Mouse (Mus musculus) myocyte (in vitro differentiated cells): ENCODE data around the gene Ampd2. TPM values are rescaled to one million over a fixed set of nuclear protein-coding genes. Genes with fewer than 3 reads are reported as not detected.
A peak's percentile ranks its signal among the peaks of the same experiment; 100 is the strongest.

Source experiments
- H3K27me3 ChIP-seq: one replicate; pipeline ENCODE4 v1.6.1; 2011; ENCODE audit not compliant: control insufficient read depth, insufficient read depth, insufficient read length
- H3K36me3 ChIP-seq: one replicate; pipeline ENCODE4 v1.6.1; 2011; ENCODE audit not compliant: control insufficient read depth, insufficient read depth
- H3K4me2 ChIP-seq: one replicate; pipeline ENCODE4 v1.6.1; 2011; ENCODE audit warnings: low read depth, control low read depth
- H3K4me3 ChIP-seq: one replicate; pipeline ENCODE4 v1.5.1; 2011; ENCODE audit warnings: mild to moderate bottlenecking, control low read depth, moderate library complexity
- H3K79me2 ChIP-seq: one replicate; pipeline ENCODE4 v1.6.1; 2011; ENCODE audit not compliant: control insufficient read depth, insufficient read depth
- H3ac ChIP-seq: one replicate; pipeline ENCODE4 v1.6.1; 2011; ENCODE audit not compliant: control insufficient read depth, insufficient read length
- CEBPB ChIP-seq: IDR thresholded peaks from 2 replicates; pipeline ENCODE4 v1.6.1; 2011; ENCODE audit warnings: mild to moderate bottlenecking, moderate library complexity; ENCODE audit not compliant: poor library complexity, insufficient read depth, severe bottlenecking
- E2F4 ChIP-seq: IDR thresholded peaks from one replicate; pipeline ENCODE4 v1.6.1; 2011; ENCODE audit warnings: mild to moderate bottlenecking, control low read depth, moderate library complexity; ENCODE audit not compliant: insufficient read depth
- MAX ChIP-seq: IDR thresholded peaks from one replicate; pipeline ENCODE4 v1.6.1; 2011; ENCODE audit warnings: low read depth, mild to moderate bottlenecking, control low read depth
- MYOD1 ChIP-seq, 3 experiments: IDR thresholded peaks; one replicate each; pipeline ENCODE4 v1.6.1; 2011; ENCODE audit warnings: control low read depth in 2 of 3, low read depth in 2 of 3, mild to moderate bottlenecking in 2 of 3, moderate library complexity in 1 of 3; ENCODE audit not compliant: insufficient read length in 2 of 3, control insufficient read depth in 1 of 3
- MYOG ChIP-seq, 3 experiments: IDR thresholded peaks; one replicate each; pipeline ENCODE4 v1.6.1; 2011; ENCODE audit warnings: control low read depth in 2 of 3, low read depth in 2 of 3, mild to moderate bottlenecking in 2 of 3; ENCODE audit not compliant: insufficient read length in 2 of 3, control insufficient read depth in 1 of 3, insufficient read depth in 1 of 3
- POLR2A ChIP-seq: IDR thresholded peaks from one replicate; pipeline ENCODE4 v1.6.1; 2011; ENCODE audit warnings: low read depth, mild to moderate bottlenecking, control low read depth, moderate library complexity; ENCODE audit not compliant: insufficient read length
- POLR2AphosphoS2 ChIP-seq: IDR thresholded peaks from one replicate; pipeline ENCODE4 v1.6.1; 2011; ENCODE audit warnings: low read depth, control low read depth; ENCODE audit not compliant: insufficient read length
- REST ChIP-seq: IDR thresholded peaks from one replicate; pipeline ENCODE4 v1.6.1; 2011; ENCODE audit warnings: mild to moderate bottlenecking, control low read depth, moderate library complexity; ENCODE audit not compliant: insufficient read depth, insufficient read length
- SRF ChIP-seq: IDR thresholded peaks from one replicate; pipeline ENCODE4 v1.6.1; 2011; ENCODE audit warnings: low read depth; ENCODE audit not compliant: control insufficient read depth, insufficient read length
- TCF12 ChIP-seq: IDR thresholded peaks from one replicate; pipeline ENCODE4 v1.6.1; 2011; ENCODE audit warnings: mild to moderate bottlenecking, control low read depth; ENCODE audit not compliant: poor library complexity, insufficient read depth, severe bottlenecking
- TCF3 ChIP-seq: IDR thresholded peaks from one replicate; pipeline ENCODE4 v1.6.1; 2011; ENCODE audit warnings: low read depth, control low read depth; ENCODE audit not compliant: insufficient read length
- USF1 ChIP-seq: IDR thresholded peaks from one replicate; pipeline ENCODE4 v1.6.1; 2011; ENCODE audit warnings: low read depth, mild to moderate bottlenecking, control low read depth, moderate library complexity
- polyA plus RNA-seq: library from polyadenylated mRNA; unstranded; fragments of >200 nt; fragmentation: generic; extraction: Trizol; gene quantifications from one replicate; pipeline ENCODE4 v1.2.1, GENCODE M21; 2012; ENCODE audit warnings: missing spikeins

Ampd2 gene
- polyA plus RNA-seq, 1 experiment, result 32.6 TPM

GRCm38 (mm10) chr3:108061420-108061819 lies 25.0 kb downstream of the Ampd2 start:
- Histone ChIP-seq H3ac (no peak overlapping the region), H3K4me3 (no peak overlapping the region), H3K4me2 (peak overlapping the region; percentile 41), H3K36me3 (no peaks in the 10 kb centered on the region), H3K79me2 (no peaks in the 10 kb centered on the region), H3K27me3 (peaks cover 4% of the 10 kb centered on the region)
- TF ChIP-seq TCF12 (no peak), POLR2A (no peak), REST (no peak), USF1 (no peak), MAX (no peak), MYOG (IDR thresholded peaks at IDR 0.05; ENCODE audit: control insufficient read depth in 1 of 3, insufficient read depth in 1 of 3, insufficient read length in 2 of 3, low read depth in 2 of 3) (no peak), E2F4 (no peak), SRF (no peak), MYOD1 (IDR thresholded peaks at IDR 0.05; ENCODE audit: control insufficient read depth in 1 of 3, insufficient read length in 2 of 3, low read depth in 2 of 3) (no peak), CEBPB (no peak), POLR2AphosphoS2 (no peak), TCF3 (no peak)

GRCm38 (mm10) chr3:108050493-108050892 lies 36.0 kb downstream of the Ampd2 start:
- no peaks in the 10 kb centered on the region for H3K79me2 ChIP-seq
- H3K27me3 ChIP-seq, result no peaks in the 10 kb centered on the region
- TF ChIP-seq POLR2AphosphoS2, result no peak
- no peak for TF ChIP-seq CEBPB
- no peak for TF ChIP-seq REST
- TF ChIP-seq MYOG (IDR thresholded peaks at IDR 0.05; ENCODE audit: control insufficient read depth in 1 of 3, insufficient read depth in 1 of 3, insufficient read length in 2 of 3, low read depth in 2 of 3), result no peak
- TF ChIP-seq TCF12, result no peak
- TF ChIP-seq SRF, result no peak
- no peak for TF ChIP-seq TCF3
- TF ChIP-seq MAX, result no peak
- no peak for TF ChIP-seq MYOD1 (IDR thresholded peaks at IDR 0.05; ENCODE audit: control insufficient read depth in 1 of 3, insufficient read length in 2 of 3, low read depth in 2 of 3)
- no peak for TF ChIP-seq USF1
- no peak overlapping the region for H3ac ChIP-seq
- H3K4me2 ChIP-seq, result no peak overlapping the region
- no peak overlapping the region for H3K4me3 ChIP-seq
- H3K36me3 ChIP-seq, result no peaks in the 10 kb centered on the region

GRCm38 (mm10) chr3:108048306-108048705 lies 38.1 kb downstream of the Ampd2 start:
- no peaks in the 10 kb centered on the region for H3K79me2 ChIP-seq
- TF ChIP-seq MAX, result no peak
- TF ChIP-seq POLR2AphosphoS2, result no peak
- TF ChIP-seq SRF, result no peak
- no peak for TF ChIP-seq TCF12
- no peak for TF ChIP-seq USF1
- TF ChIP-seq TCF3, result no peak
- no peak for TF ChIP-seq CEBPB
- no peak for TF ChIP-seq MYOD1 (IDR thresholded peaks at IDR 0.05; ENCODE audit: control insufficient read depth in 1 of 3, insufficient read length in 2 of 3, low read depth in 2 of 3)
- TF ChIP-seq POLR2A, result no peak
- no peak for TF ChIP-seq MYOG (IDR thresholded peaks at IDR 0.05; ENCODE audit: control insufficient read depth in 1 of 3, insufficient read depth in 1 of 3, insufficient read length in 2 of 3, low read depth in 2 of 3)
- TF ChIP-seq REST, result no peak
- TF ChIP-seq E2F4, result no peak

GRCm38 (mm10) chr3:108046944-108047655 lies 39.4 kb downstream of the Ampd2 start:
- H3K4me3 ChIP-seq, result no peak overlapping the region
- H3K27me3 ChIP-seq, result peaks cover 15% of the 10 kb centered on the region
- TF ChIP-seq E2F4 (no peak), MYOD1 (IDR thresholded peaks at IDR 0.05; ENCODE audit: control insufficient read depth in 1 of 3, insufficient read length in 2 of 3, low read depth in 2 of 3) (no peak), POLR2AphosphoS2 (no peak), REST (no peak), USF1 (no peak), POLR2A (no peak), SRF (no peak), TCF12 (no peak), CEBPB (no peak), MAX (no peak), MYOG (IDR thresholded peaks at IDR 0.05; ENCODE audit: control insufficient read depth in 1 of 3, insufficient read depth in 1 of 3, insufficient read length in 2 of 3, low read depth in 2 of 3) (no peak), TCF3 (no peak)
- H3K36me3 ChIP-seq, result no peaks in the 10 kb centered on the region
- no peak overlapping the region for H3ac ChIP-seq
- no peak overlapping the region for H3K4me2 ChIP-seq
- H3K79me2 ChIP-seq, result no peaks in the 10 kb centered on the region

More at GRCm38 (mm10) chr3:108048306-108048705, 38.1 kb downstream of the Ampd2 start:
- Histone ChIP-seq H3K4me2 (no peak overlapping the region), H3K36me3 (no peaks in the 10 kb centered on the region), H3ac (no peak overlapping the region), H3K27me3 (peaks cover 10% of the 10 kb centered on the region), H3K4me3 (no peak overlapping the region)
